Mouse (Mus musculus): ENCODE results near the gene Gm49383. TPM values are rescaled to one million over a fixed set of nuclear protein-coding genes. Genes with fewer than 3 reads are reported as not detected.

Gm49383 gene
- 38.7 and 40.4 TPM in 2 replicates for polyA plus RNA-seq (2015; fragmentation: Nextera tagmentation; extraction: Ambion mirVana)

GRCm38 (mm10) chr12:69196444-69197377 is at the start of gene Gm49383:
Gene Gm49383 (minus strand): TSS chr12:69197104.
- Histone ChIP-seq H3K27ac (peak within 1 kb of the TSS; percentile 88), H3K4me1 (peaks cover 21% of the 10 kb centered on the region), H3K4me3 (peak within 1 kb of the TSS; percentile 96), H3K36me3 (peaks cover 26% of the 10 kb centered on the region), H3K4me2 (replicated peaks) (peak within 1 kb of the TSS; percentile 95), H3K9me3 (no peaks in the 10 kb centered on the region), H3K9ac (peak within 1 kb of the TSS; percentile 90), H3K27me3 (no peaks in the 10 kb centered on the region)
- peak; percentile 80 for ATAC-seq (ENCODE audit: low FRiP score, low read depth)
- under 1% methylated on average over 75 of the region's 75 CpGs for WGBS

GRCm38 (mm10) chr12:69241771-69242431 is 45.0 kb upstream of the Gm49383 start:
- ATAC-seq (ENCODE audit: low FRiP score, low read depth), result peak; percentile 91

GRCm38 (mm10) chr12:69241405-69241770 is 44.5 kb upstream of the Gm49383 start:
- ATAC-seq (ENCODE audit: low FRiP score, low read depth), result 0 out of 2 replicates have a peak, but pooled peaks have one; percentile 16
- Histone ChIP-seq H3K9ac (peak overlapping the region; percentile 86), H3K4me1 (peaks cover 8% of the 10 kb centered on the region), H3K36me3 (no peaks in the 10 kb centered on the region), H3K4me3 (peak overlapping the region; percentile 71), H3K9me3 (no peaks in the 10 kb centered on the region), H3K27ac (peak overlapping the region; percentile 79), H3K4me2 (replicated peaks) (peak overlapping the region; percentile 65), H3K27me3 (no peaks in the 10 kb centered on the region)
- 4% methylated on average over 3 of the region's 3 CpGs for WGBS

More at GRCm38 (mm10) chr12:69241771-69242431, 45.0 kb upstream of the Gm49383 start:
- H3K4me2 ChIP-seq (replicated peaks), result peak overlapping the region; percentile 65
- under 1% methylated on average over 64 of the region's 64 CpGs for WGBS
- no peaks in the 10 kb centered on the region for H3K36me3 ChIP-seq
- no peaks in the 10 kb centered on the region for H3K27me3 ChIP-seq
- H3K4me3 ChIP-seq, result peak overlapping the region; percentile 71
- peak overlapping the region; percentile 86 for H3K9ac ChIP-seq
- H3K4me1 ChIP-seq, result peaks cover 8% of the 10 kb centered on the region
- no peaks in the 10 kb centered on the region for H3K9me3 ChIP-seq
- peak overlapping the region; percentile 79 for H3K27ac ChIP-seq

GRCm38 (mm10) chr12:69240876-69241275 is 44.0 kb upstream of the Gm49383 start, which contains the start of gene Klhdc1:
Gene Klhdc1 (plus strand): TSS chr12:69241176.
- Histone ChIP-seq H3K9ac (peak within 1 kb of the TSS; percentile 86), H3K36me3 (no peaks in the 10 kb centered on the region), H3K27ac (peak within 1 kb of the TSS; percentile 79), H3K27me3 (no peaks in the 10 kb centered on the region), H3K4me2 (replicated peaks) (peak within 1 kb of the TSS; percentile 65), H3K4me1 (peaks cover 8% of the 10 kb centered on the region), H3K9me3 (no peaks in the 10 kb centered on the region), H3K4me3 (peak within 1 kb of the TSS; percentile 71)
- no peak for ATAC-seq (ENCODE audit: low FRiP score, low read depth)
- WGBS, result 61% methylated on average over 6 of the region's 6 CpGs

- Histone ChIP-seq H3K4me3 (no peak overlapping the region), H3K9ac (no peak overlapping the region), H3K36me3 (no peaks in the 10 kb centered on the region), H3K27ac (no peak overlapping the region), H3K9me3 (no peaks in the 10 kb centered on the region), H3K27me3 (no peaks in the 10 kb centered on the region), H3K4me2 (replicated peaks) (no peak overlapping the region), H3K4me1 (peaks cover 8% of the 10 kb centered on the region)
- ATAC-seq (ENCODE audit: low FRiP score, low read depth), result no peak
- WGBS, result 41% methylated on average over 3 of the region's 3 CpGs
Measured at GRCm38 (mm10) chr12:69238284-69238683, 41.4 kb upstream of the Gm49383 start.

- Histone ChIP-seq H3K27me3 (no peaks in the 10 kb centered on the region), H3K4me2 (replicated peaks) (no peak overlapping the region), H3K9me3 (no peaks in the 10 kb centered on the region), H3K4me3 (no peak overlapping the region), H3K36me3 (no peaks in the 10 kb centered on the region), H3K9ac (no peak overlapping the region), H3K4me1 (peaks cover 2% of the 10 kb centered on the region), H3K27ac (no peak overlapping the region)
- ATAC-seq (ENCODE audit: low FRiP score, low read depth), result no peak
- 89% methylated on average over 6 of the region's 6 CpGs for WGBS
Measured at GRCm38 (mm10) chr12:69235782-69236181, 38.9 kb upstream of the Gm49383 start.

- H3K4me2 ChIP-seq (replicated peaks), result no peak overlapping the region
- H3K9me3 ChIP-seq, result no peaks in the 10 kb centered on the region
- peaks cover 4% of the 10 kb centered on the region; the same call in 1 of the 2 replicates for H3K4me1 ChIP-seq
- H3K36me3 ChIP-seq, result peaks cover 14% of the 10 kb centered on the region
- WGBS, result 66% methylated on average over 2 of the region's 2 CpGs
- H3K9ac ChIP-seq, result no peak overlapping the region
- no peaks in the 10 kb centered on the region for H3K27me3 ChIP-seq
- no peak for ATAC-seq (ENCODE audit: low FRiP score, low read depth)
- no peak overlapping the region for H3K4me3 ChIP-seq
- H3K27ac ChIP-seq, result no peak overlapping the region
Measured at GRCm38 (mm10) chr12:69229251-69229650, 32.3 kb upstream of the Gm49383 start.

- Histone ChIP-seq H3K4me3 (peak within 1 kb of the TSS; percentile 65), H3K27me3 (no peaks in the 10 kb centered on the region), H3K4me2 (replicated peaks) (peak within 1 kb of the TSS; percentile 59), H3K36me3 (peaks cover 23% of the 10 kb centered on the region), H3K27ac (peak within 1 kb of the TSS; percentile 89), H3K4me1 (peaks cover 4% of the 10 kb centered on the region; the same call in 1 of the 2 replicates), H3K9me3 (no peaks in the 10 kb centered on the region), H3K9ac (peak within 1 kb of the TSS; percentile 65)
- peak; percentile 97 for ATAC-seq (ENCODE audit: low FRiP score, low read depth)
- WGBS, result 0% methylated on average over 37 of the region's 37 CpGs
Measured at GRCm38 (mm10) chr12:69227776-69228466, 31.0 kb upstream of the Gm49383 start, which contains the start of gene Pole2. Gene Pole2 (minus strand): TSS chr12:69228195.

GRCm38 (mm10) chr12:69220613-69221277 is 23.8 kb upstream of the Gm49383 start:
- H3K4me3 ChIP-seq, result no peak overlapping the region
- 92% methylated on average over 19 of the region's 19 CpGs for WGBS
- ATAC-seq (ENCODE audit: low FRiP score, low read depth), result no peak
- H3K27me3 ChIP-seq, result no peaks in the 10 kb centered on the region
- no peak overlapping the region for H3K4me2 ChIP-seq (replicated peaks)
- H3K27ac ChIP-seq, result no peak overlapping the region
- H3K9ac ChIP-seq, result peak overlapping the region; percentile 35; the same call in 1 of the 2 replicates
- no peaks in the 10 kb centered on the region for H3K4me1 ChIP-seq
- H3K9me3 ChIP-seq, result no peaks in the 10 kb centered on the region
- H3K36me3 ChIP-seq, result peaks cover 79% of the 10 kb centered on the region

GRCm38 (mm10) chr12:69216587-69216986 is 19.7 kb upstream of the Gm49383 start:
- Histone ChIP-seq H3K4me2 (replicated peaks) (no peak overlapping the region), H3K4me1 (no peaks in the 10 kb centered on the region), H3K27me3 (no peaks in the 10 kb centered on the region), H3K4me3 (no peak overlapping the region), H3K36me3 (peaks cover 87% of the 10 kb centered on the region), H3K9me3 (no peaks in the 10 kb centered on the region), H3K9ac (no peak overlapping the region), H3K27ac (no peak overlapping the region)
- no peak for ATAC-seq (ENCODE audit: low FRiP score, low read depth)
- WGBS, result 95% methylated on average over 7 of the region's 7 CpGs
